Mouse (Mus musculus): Measurements from ENCODE around the gene Cby1. TPM values are rescaled to one million over a fixed set of nuclear protein-coding genes. Genes with fewer than 3 reads are reported as not detected.
A peak's percentile ranks its signal among the peaks of the same experiment; 100 is the strongest.

Cby1 gene
- polyA plus RNA-seq, 2 experiments = 4.6 to 13.4 TPM

DNA sequence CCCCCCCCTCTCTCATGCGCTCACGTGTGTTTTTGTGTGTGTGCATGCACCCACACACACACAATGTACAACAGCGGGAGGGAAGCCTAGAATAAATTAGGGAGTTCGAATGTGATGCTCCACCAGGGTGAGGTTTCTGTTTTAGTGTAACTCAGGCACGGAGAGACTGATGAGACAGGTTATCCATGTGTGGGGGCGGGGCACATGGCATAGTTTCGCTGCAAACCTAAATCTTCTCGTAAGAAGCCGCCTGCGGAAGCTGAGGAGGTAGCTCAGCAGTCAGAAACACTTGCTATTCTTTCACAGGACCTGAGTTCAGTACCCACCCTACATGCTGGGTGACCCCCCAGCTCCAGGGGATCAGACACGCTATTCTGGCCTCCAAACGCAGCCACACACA is 10.9 kb upstream of the Cby1 start:
- Histone ChIP-seq H3K4me3 (ENCODE audit: insufficient read depth in 1 of 2, low read depth in 2 of 2, low read length in 2 of 2) (no peak overlapping the region), H3K27ac (no peak overlapping the region), H3K9ac (replicated peaks) (no peak overlapping the region), H3K36me3 (replicated peaks; ENCODE audit: control insufficient read depth, insufficient read depth, low read depth) (no peaks in the 10 kb centered on the region), H3K4me1 (replicated peaks; ENCODE audit: control insufficient read depth in 2 of 2, insufficient read depth in 2 of 2, low read length in 1 of 2) (no peaks in the 10 kb centered on the region), H3K9me3 (ENCODE audit: control insufficient read depth, low read length) (no peaks in the 10 kb centered on the region), H3K27me3 (ENCODE audit: control insufficient read depth, insufficient read depth, low read length) (no peaks in the 10 kb centered on the region), H3K4me2 (ENCODE audit: low read depth) (no peak overlapping the region)
- WGBS (ENCODE audit: insufficient replicate concordance) = 77% methylated on average over 12 of the region's 12 CpGs
- DNase-seq (ENCODE audit: low read depth in 3 of 3, low spot score in 3 of 3) (no peak), ATAC-seq (ENCODE audit: insufficient read depth) (no peak)
- TF ChIP-seq CTCF (IDR thresholded peaks at IDR 0.05; ENCODE audit: low read depth) = no peak
- TF ChIP-seq EP300 (IDR thresholded peaks at IDR 0.05; ENCODE audit: low read depth) = no peak

DNA sequence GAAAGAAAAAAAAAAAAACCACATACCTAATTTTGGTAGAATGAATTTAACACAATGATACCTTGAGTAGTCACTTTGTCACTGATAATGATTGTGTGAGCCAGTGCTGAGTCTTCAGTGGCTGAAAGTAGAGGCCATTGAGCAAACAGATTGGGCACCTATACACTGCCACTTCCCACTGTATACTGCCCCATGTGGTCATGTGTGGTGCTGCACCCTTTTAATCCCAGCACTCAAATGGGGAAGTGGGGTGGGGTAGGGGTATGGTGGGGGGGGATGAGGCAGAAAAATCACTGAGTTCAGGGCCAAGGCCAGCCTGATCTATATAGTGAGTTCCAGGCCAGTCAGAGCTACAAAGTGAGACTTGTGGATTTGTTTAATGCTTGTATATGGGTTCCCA is 8.4 kb upstream of the Cby1 start:
- Histone ChIP-seq H3K27ac (no peak overlapping the region), H3K9me3 (ENCODE audit: control insufficient read depth, low read length) (no peaks in the 10 kb centered on the region), H3K36me3 (replicated peaks; ENCODE audit: control insufficient read depth, insufficient read depth, low read depth) (no peaks in the 10 kb centered on the region), H3K4me1 (replicated peaks; ENCODE audit: control insufficient read depth in 2 of 2, insufficient read depth in 2 of 2, low read length in 1 of 2) (no peaks in the 10 kb centered on the region), H3K4me3 (ENCODE audit: insufficient read depth in 1 of 2, low read depth in 2 of 2, low read length in 2 of 2) (no peak overlapping the region), H3K27me3 (ENCODE audit: control insufficient read depth, insufficient read depth, low read length) (no peaks in the 10 kb centered on the region), H3K9ac (replicated peaks) (no peak overlapping the region), H3K4me2 (ENCODE audit: low read depth) (no peak overlapping the region)
- DNase-seq (ENCODE audit: low read depth in 3 of 3, low spot score in 3 of 3) (peak in 2 of 3 experiments; percentile 35 to 36), ATAC-seq (ENCODE audit: insufficient read depth) (no peak)
- no peak for TF ChIP-seq EP300 (IDR thresholded peaks at IDR 0.05; ENCODE audit: low read depth)
- TF ChIP-seq CTCF (IDR thresholded peaks at IDR 0.05; ENCODE audit: low read depth) = peak; percentile 82

DNA sequence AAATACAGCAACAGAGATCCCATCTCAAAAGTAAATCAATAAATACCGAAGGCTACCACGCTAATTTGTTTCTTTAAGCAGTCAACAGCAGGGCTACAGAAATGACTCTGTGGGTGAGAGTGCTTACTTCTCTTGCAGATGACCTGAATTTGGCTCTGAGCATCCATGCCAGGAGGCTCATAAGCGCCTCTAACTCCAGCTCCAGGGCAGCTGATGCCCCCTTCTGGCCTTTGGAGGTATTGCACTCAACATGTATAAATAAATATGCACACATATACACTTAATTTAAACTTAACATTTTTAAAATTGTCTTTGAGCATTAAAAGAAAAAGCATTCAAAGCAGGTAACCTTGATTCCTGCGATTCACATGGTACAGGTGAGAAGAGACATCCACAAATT is 7.5 kb upstream of the Cby1 start:
- Histone ChIP-seq H3K4me2 (ENCODE audit: low read depth) (no peak overlapping the region), H3K27ac (no peak overlapping the region), H3K4me3 (ENCODE audit: insufficient read depth in 1 of 2, low read depth in 2 of 2, low read length in 2 of 2) (no peak overlapping the region), H3K9ac (replicated peaks) (no peak overlapping the region), H3K9me3 (ENCODE audit: control insufficient read depth, low read length) (no peaks in the 10 kb centered on the region), H3K36me3 (replicated peaks; ENCODE audit: control insufficient read depth, insufficient read depth, low read depth) (no peaks in the 10 kb centered on the region), H3K27me3 (ENCODE audit: control insufficient read depth, insufficient read depth, low read length) (no peaks in the 10 kb centered on the region), H3K4me1 (replicated peaks; ENCODE audit: control insufficient read depth in 2 of 2, insufficient read depth in 2 of 2, low read length in 1 of 2) (no peaks in the 10 kb centered on the region)
- TF ChIP-seq EP300 (IDR thresholded peaks at IDR 0.05; ENCODE audit: low read depth) (no peak), CTCF (IDR thresholded peaks at IDR 0.05; ENCODE audit: low read depth) (peak; percentile 80)
- ATAC-seq (ENCODE audit: insufficient read depth) (no peak), DNase-seq (ENCODE audit: low read depth in 3 of 3, low spot score in 3 of 3) (peak in 1 of 3 experiments; percentile 19)
- 63% methylated on average over 4 of the region's 4 CpGs for WGBS (ENCODE audit: insufficient replicate concordance)

DNA sequence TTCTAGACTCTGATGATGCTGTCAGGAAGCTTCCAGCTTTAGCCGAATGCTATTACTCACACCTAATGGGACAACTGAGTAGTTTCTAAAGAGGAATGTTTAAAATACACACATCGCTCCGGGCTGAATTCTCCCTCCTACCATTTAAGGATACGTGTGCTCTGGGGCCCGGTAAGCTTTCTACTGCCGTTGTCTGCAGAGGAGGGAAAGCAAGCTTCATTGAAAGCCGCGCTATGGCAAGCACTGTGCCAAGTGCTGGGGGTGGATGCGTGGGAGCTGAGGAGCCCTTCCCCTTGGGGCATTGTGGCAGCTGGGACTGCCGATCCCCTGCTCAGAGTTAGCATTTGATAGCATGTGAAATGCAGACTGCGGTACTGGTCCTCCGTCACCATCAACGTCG is 2.5 kb upstream of the Cby1 start:
- WGBS (ENCODE audit: insufficient replicate concordance) = 83% methylated on average over 14 of the region's 14 CpGs
- peaks cover 3 to 11% of the 10 kb centered on the region in 2 experiments; a peak in 3 of 4 replicates for H3K4me1 ChIP-seq (replicated peaks; ENCODE audit: control insufficient read depth in 2 of 2, insufficient read depth in 2 of 2, low read length in 1 of 2)
- no peak for TF ChIP-seq CTCF (IDR thresholded peaks at IDR 0.05; ENCODE audit: low read depth)
- no peak for TF ChIP-seq EP300 (IDR thresholded peaks at IDR 0.05; ENCODE audit: low read depth)
- no peak overlapping the region for H3K4me3 ChIP-seq (ENCODE audit: insufficient read depth in 1 of 2, low read depth in 2 of 2, low read length in 2 of 2)
- DNase-seq (ENCODE audit: low read depth in 3 of 3, low spot score in 3 of 3) (no peak), ATAC-seq (ENCODE audit: insufficient read depth) (no peak)
- no peaks in the 10 kb centered on the region for H3K36me3 ChIP-seq (replicated peaks; ENCODE audit: control insufficient read depth, insufficient read depth, low read depth)
- H3K4me2 ChIP-seq (ENCODE audit: low read depth) = no peak overlapping the region
- no peak overlapping the region for H3K27ac ChIP-seq
- H3K9ac ChIP-seq (replicated peaks) = no peak overlapping the region
- H3K27me3 ChIP-seq (ENCODE audit: control insufficient read depth, insufficient read depth, low read length) = no peaks in the 10 kb centered on the region
- H3K9me3 ChIP-seq (ENCODE audit: control insufficient read depth, low read length) = no peaks in the 10 kb centered on the region

DNA sequence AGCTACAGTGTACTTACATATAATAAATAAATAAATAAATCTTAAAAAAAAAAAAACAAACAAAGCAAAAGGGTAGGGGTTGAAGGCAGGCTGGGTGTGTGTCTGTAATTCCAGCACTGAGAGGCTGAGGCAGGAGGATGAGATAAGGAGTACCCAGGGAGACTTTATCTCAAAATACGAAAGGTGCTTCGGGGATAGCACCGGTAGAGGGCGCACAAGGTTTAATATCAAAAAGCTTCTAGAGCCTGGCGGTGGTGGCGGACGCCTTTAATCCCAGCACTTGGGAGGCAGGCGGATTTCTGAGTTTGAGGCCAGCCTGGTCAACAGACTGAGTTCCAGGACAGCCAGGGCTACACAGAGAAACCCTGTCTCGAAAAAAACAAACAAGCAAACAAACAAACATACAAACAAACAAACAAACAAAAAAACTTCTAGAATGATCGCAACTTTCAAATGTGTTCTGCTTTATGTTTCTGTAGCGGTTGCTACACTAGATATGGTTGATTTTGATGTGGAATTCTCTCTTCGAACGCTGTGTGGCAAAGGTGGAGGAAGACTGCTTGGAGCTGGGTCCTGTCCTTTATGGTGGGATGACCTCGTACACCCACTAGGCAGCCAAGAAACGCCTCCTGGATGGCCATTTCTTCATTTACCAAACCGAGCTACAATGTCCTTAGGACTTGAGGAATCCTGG is 1.0 kb upstream of the Cby1 start:
- Histone ChIP-seq H3K4me3 (ENCODE audit: insufficient read depth in 1 of 2, low read depth in 2 of 2, low read length in 2 of 2) (peak overlapping the region; percentile 75 to 90), H3K27me3 (ENCODE audit: control insufficient read depth, insufficient read depth, low read length) (no peaks in the 10 kb centered on the region), H3K4me2 (ENCODE audit: low read depth) (peak overlapping the region; percentile 85), H3K9ac (replicated peaks) (peak overlapping the region; percentile 73), H3K36me3 (replicated peaks; ENCODE audit: control insufficient read depth, insufficient read depth, low read depth) (no peaks in the 10 kb centered on the region), H3K9me3 (ENCODE audit: control insufficient read depth, low read length) (no peaks in the 10 kb centered on the region), H3K4me1 (replicated peaks; ENCODE audit: control insufficient read depth in 2 of 2, insufficient read depth in 2 of 2, low read length in 1 of 2) (peaks cover 3 to 11% of the 10 kb centered on the region in 2 experiments; a peak in 3 of 4 replicates), H3K27ac (peak overlapping the region; percentile 84)
- peak; percentile 89 to 91 (median 89) for DNase-seq (ENCODE audit: low read depth in 3 of 3, low spot score in 3 of 3)
- peak; percentile 45 for ATAC-seq (ENCODE audit: insufficient read depth)
- 2% methylated on average over 16 of the region's 16 CpGs for WGBS (ENCODE audit: insufficient replicate concordance)
- TF ChIP-seq EP300 (IDR thresholded peaks at IDR 0.05; ENCODE audit: low read depth) (no peak), CTCF (IDR thresholded peaks at IDR 0.05; ENCODE audit: low read depth) (peak; percentile 87)

All from liver, embryonic 14.5 days (tissue).